In genomic region chr5:147089836-147090235, GRCm38 (mm10) we compare ENCODE assay signal across 23 mouse cellular contexts. TPM values are rescaled to one million over a fixed set of nuclear protein-coding genes. Genes with fewer than 3 reads are reported as not detected.
DNase-seq lines count a peak whose midpoint lies in the region; ATAC-seq and TF ChIP-seq lines count a peak whose summit lies in the region.
"Had no signal": no experiment of that assay in that cellular context is flagged by ENCODE, and none has a peak within 500 bp of the region (broad histone marks: within the 10 kb centered on the region; RNA-seq: fewer than 3 reads in every experiment).

No protein-coding gene starts in this region.

- H3K9me3 ChIP-seq in forebrain, postnatal 0 days (ENCODE audit: low read length) = no peaks in the 10 kb centered on the region
- no peaks in the 10 kb centered on the region for H3K9me3 ChIP-seq in forebrain, embryonic 10.5 days
- H3K9me3 ChIP-seq in embryonic facial prominence, embryonic 14.5 days (ENCODE audit: control insufficient read depth, low read length) = no peaks in the 10 kb centered on the region
- H3K9me3 ChIP-seq in limb, embryonic 14.5 days (ENCODE audit: control insufficient read depth, low read length) = no peaks in the 10 kb centered on the region
- H3K9me3 ChIP-seq in liver, postnatal 0 days (ENCODE audit: low read length) = no peaks in the 10 kb centered on the region
- H3K9me3 ChIP-seq: hindbrain, embryonic 13.5 days; liver, embryonic 15.5 days; lung, embryonic 15.5 days; midbrain, embryonic 10.5 days; midbrain, embryonic 15.5 days had no signal

- H3K4me2 ChIP-seq in forebrain, postnatal 0 days (ENCODE audit: low read depth) = no peak overlapping the region
- H3K4me2 ChIP-seq in embryonic facial prominence, embryonic 14.5 days (ENCODE audit: low read depth, low read length) = no peak overlapping the region
- no peak overlapping the region for H3K4me2 ChIP-seq in limb, embryonic 14.5 days (replicated peaks; ENCODE audit: low read depth, low read length, severe bottlenecking)
- no peak overlapping the region for H3K4me2 ChIP-seq in liver, postnatal 0 days (ENCODE audit: low read depth, low read length)
- H3K4me2 ChIP-seq: heart, embryonic 11.5 days; hindbrain, embryonic 13.5 days; liver, embryonic 15.5 days; lung, embryonic 15.5 days; midbrain, embryonic 15.5 days had no signal

- TF ChIP-seq POLR2A in limb, embryonic 14.5 days (IDR thresholded peaks at IDR 0.05; ENCODE audit: borderline replicate concordance, extremely low read depth, insufficient read depth, insufficient read length) = no peak

- peaks cover 12% of the 10 kb centered on the region for H3K4me1 ChIP-seq in forebrain, postnatal 0 days (ENCODE audit: insufficient read depth)
- no peaks in the 10 kb centered on the region for H3K4me1 ChIP-seq in forebrain, embryonic 10.5 days
- peaks cover 14% of the 10 kb centered on the region; the same call in 1 of the 2 replicates for H3K4me1 ChIP-seq in embryonic facial prominence, embryonic 14.5 days (ENCODE audit: control insufficient read depth, insufficient read depth, low read length)
- peaks cover 10% of the 10 kb centered on the region; the same call in 1 of the 2 replicates for H3K4me1 ChIP-seq in limb, embryonic 14.5 days (ENCODE audit: control insufficient read depth, insufficient read depth, low read length)
- no peaks in the 10 kb centered on the region for H3K4me1 ChIP-seq in liver, postnatal 0 days (ENCODE audit: insufficient read depth)
- H3K4me1 ChIP-seq: liver, embryonic 15.5 days; midbrain, embryonic 10.5 days; midbrain, embryonic 15.5 days had no signal

- H3K9ac ChIP-seq in forebrain, postnatal 0 days = no peak overlapping the region
- no peak overlapping the region for H3K9ac ChIP-seq in embryonic facial prominence, embryonic 14.5 days (ENCODE audit: low read depth, low read length)
- H3K9ac ChIP-seq in limb, embryonic 14.5 days (ENCODE audit: low read depth, low read length, severe bottlenecking) = no peak overlapping the region
- no peak overlapping the region for H3K9ac ChIP-seq in liver, postnatal 0 days (replicated peaks)
- H3K9ac ChIP-seq: hindbrain, embryonic 13.5 days; liver, embryonic 15.5 days; lung, embryonic 15.5 days; midbrain, embryonic 15.5 days had no signal

- DNase-seq in cerebellum, postnatal 25 days = peak; percentile 17 to 31
- no peak for DNase-seq in cerebellum, adult 11 months
- peak; percentile 41 for DNase-seq in forebrain, postnatal 0 days
- no peak for DNase-seq in forebrain, embryonic 10.5 days (ENCODE audit: extremely low spot score, low spot score)
- DNase-seq in embryonic facial prominence, embryonic 14.5 days (ENCODE audit: low spot score) = peak; percentile 36
- DNase-seq in limb, embryonic 14.5 days (ENCODE audit: low spot score) = peak; percentile 59
- DNase-seq in liver, postnatal 0 days = no peak
- no peak for DNase-seq in retina, embryonic 14.5 days (ENCODE audit: low spot score)
- DNase-seq: adrenal gland, postnatal 36 days; B cell, adult 2 months; gastrocnemius, postnatal 25 days; heart, adult 11 months; heart, postnatal 4 days; kidney, adult 8-10 months; kidney, postnatal 4 days had no signal

- no peaks in the 10 kb centered on the region for H3K27me3 ChIP-seq in forebrain, postnatal 0 days (ENCODE audit: insufficient read depth, low read length)
- no peaks in the 10 kb centered on the region for H3K27me3 ChIP-seq in forebrain, embryonic 10.5 days (ENCODE audit: poor library complexity, severe bottlenecking)
- H3K27me3 ChIP-seq in embryonic facial prominence, embryonic 14.5 days (replicated peaks; ENCODE audit: control insufficient read depth, insufficient read depth, low read length) = no peaks in the 10 kb centered on the region
- H3K27me3 ChIP-seq in limb, embryonic 14.5 days (ENCODE audit: control insufficient read depth, insufficient read depth, low read length) = no peaks in the 10 kb centered on the region
- no peaks in the 10 kb centered on the region for H3K27me3 ChIP-seq in liver, postnatal 0 days (ENCODE audit: insufficient read depth, low read length)
- H3K27me3 ChIP-seq: hindbrain, embryonic 13.5 days; liver, embryonic 15.5 days; lung, embryonic 15.5 days; midbrain, embryonic 15.5 days had no signal

- TF ChIP-seq EP300 in liver, postnatal 0 days (IDR thresholded peaks at IDR 0.05; ENCODE audit: low read depth) = no peak

- TF ChIP-seq CTCF in forebrain, postnatal 0 days (IDR thresholded peaks at IDR 0.05; ENCODE audit: low read depth) = no peak
- TF ChIP-seq CTCF in liver, postnatal 0 days (IDR thresholded peaks at IDR 0.05; ENCODE audit: low read depth) = no peak

- peak; percentile 23; the same call in 1 of the 2 replicates for ATAC-seq in forebrain, postnatal 0 days
- no peak; the same call in 1 of the 2 replicates for ATAC-seq in embryonic facial prominence, embryonic 14.5 days (ENCODE audit: low read depth)
- peak; percentile 57 for ATAC-seq in limb, embryonic 14.5 days (ENCODE audit: low FRiP score, low read depth)
- ATAC-seq in liver, postnatal 0 days = no peak
- ATAC-seq: intestine, embryonic 16.5 days; midbrain, embryonic 15.5 days had no signal

- no peaks in the 10 kb centered on the region for H3K36me3 ChIP-seq in forebrain, postnatal 0 days (ENCODE audit: insufficient read depth)
- H3K36me3 ChIP-seq in forebrain, embryonic 10.5 days (replicated peaks) = peaks cover 53% of the 10 kb centered on the region
- H3K36me3 ChIP-seq in embryonic facial prominence, embryonic 14.5 days (ENCODE audit: control insufficient read depth, insufficient read depth, low read length) = peaks cover 27% of the 10 kb centered on the region
- peaks cover 23% of the 10 kb centered on the region for H3K36me3 ChIP-seq in limb, embryonic 14.5 days (ENCODE audit: control insufficient read depth, insufficient read depth, low read length)
- peaks cover 7% of the 10 kb centered on the region; the same call in 1 of the 2 replicates for H3K36me3 ChIP-seq in liver, postnatal 0 days (replicated peaks; ENCODE audit: insufficient read depth, low read length)
- H3K36me3 ChIP-seq: lung, embryonic 15.5 days; midbrain, embryonic 15.5 days had no signal

- no peak overlapping the region for H3K4me3 ChIP-seq in forebrain, postnatal 0 days (ENCODE audit: low read depth, low read length)
- no peak overlapping the region for H3K4me3 ChIP-seq in forebrain, embryonic 10.5 days
- no peak overlapping the region for H3K4me3 ChIP-seq in embryonic facial prominence, embryonic 14.5 days (ENCODE audit: low read depth, low read length)
- H3K4me3 ChIP-seq in limb, embryonic 14.5 days (replicated peaks; ENCODE audit: low read length) = no peak overlapping the region
- no peak overlapping the region for H3K4me3 ChIP-seq in liver, postnatal 0 days (ENCODE audit: low read depth, low read length)
- H3K4me3 ChIP-seq: hindbrain, embryonic 13.5 days; liver, embryonic 15.5 days; lung, embryonic 15.5 days; midbrain, embryonic 10.5 days; midbrain, embryonic 15.5 days had no signal

- WGBS in forebrain, postnatal 0 days = 75% methylated on average over 3 of the region's 3 CpGs
- 93% methylated on average over 3 of the region's 3 CpGs for WGBS in forebrain, embryonic 10.5 days
- 57% methylated on average over 3 of the region's 3 CpGs for WGBS in embryonic facial prominence, embryonic 14.5 days
- 63% methylated on average over 3 of the region's 3 CpGs for WGBS in limb, embryonic 14.5 days
- 80% methylated on average over 3 of the region's 3 CpGs for WGBS in liver, postnatal 0 days (ENCODE audit: insufficient replicate concordance)

- H3K27ac ChIP-seq in forebrain, postnatal 0 days (ENCODE audit: low read depth, low read length) = peak overlapping the region; percentile 69
- no peak overlapping the region for H3K27ac ChIP-seq in forebrain, embryonic 10.5 days
- peak overlapping the region; percentile 59; the same call in 1 of the 2 replicates for H3K27ac ChIP-seq in embryonic facial prominence, embryonic 14.5 days (replicated peaks; ENCODE audit: low read depth, low read length)
- H3K27ac ChIP-seq in limb, embryonic 14.5 days (replicated peaks; ENCODE audit: low read depth, low read length) = no peak overlapping the region
- H3K27ac ChIP-seq in liver, postnatal 0 days (ENCODE audit: low read depth) = no peak overlapping the region
- H3K27ac ChIP-seq: hindbrain, embryonic 13.5 days; kidney, postnatal 0 days; liver, embryonic 15.5 days; lung, embryonic 15.5 days; midbrain, embryonic 10.5 days; midbrain, embryonic 15.5 days had no signal

RNA-seq across cellular contexts. Expression of gene Polr1d, which starts 13.0 kb away (rescaled TPM):
- 92.1 and 126 TPM in 2 replicates for total RNA-seq in forebrain, postnatal 0 days (2014; rRNA removed)
- 114 and 141 TPM in 2 replicates for polyA plus RNA-seq in forebrain, postnatal 0 days (2015; fragmentation: Nextera tagmentation; extraction: Ambion mirVana)
- polyA plus RNA-seq in forebrain, embryonic 10.5 days (2016; fragmentation: Nextera tagmentation; extraction: Ambion mirVana) = 129 and 132 TPM in 2 replicates
- polyA plus RNA-seq in embryonic facial prominence, embryonic 14.5 days (2014; fragmentation: Nextera tagmentation; extraction: Ambion mirVana) = 138 and 147 TPM in 2 replicates
- polyA plus RNA-seq in limb, embryonic 14.5 days (2012; rRNA removed) = 82.7 and 104 TPM in 2 replicates
- 144 and 148 TPM in 2 replicates for polyA plus RNA-seq in limb, embryonic 14.5 days (2014; fragmentation: Nextera tagmentation; extraction: Ambion mirVana)
- polyA plus RNA-seq in liver, postnatal 0 days (2015; fragmentation: Nextera tagmentation; extraction: Ambion mirVana) = 72.2 and 72.9 TPM in 2 replicates

RNA-seq across cellular contexts. Expression of gene Lnx2, which starts 13.4 kb away (rescaled TPM):
- 10.0 and 14.4 TPM in 2 replicates for total RNA-seq in forebrain, postnatal 0 days (2014; rRNA removed)
- polyA plus RNA-seq in forebrain, postnatal 0 days (2015; fragmentation: Nextera tagmentation; extraction: Ambion mirVana) = 5.6 and 6.5 TPM in 2 replicates
- polyA plus RNA-seq in forebrain, embryonic 10.5 days (2016; fragmentation: Nextera tagmentation; extraction: Ambion mirVana) = 8.6 and 9.8 TPM in 2 replicates
- 13.7 and 13.9 TPM in 2 replicates for polyA plus RNA-seq in embryonic facial prominence, embryonic 14.5 days (2014; fragmentation: Nextera tagmentation; extraction: Ambion mirVana)
- polyA plus RNA-seq in limb, embryonic 14.5 days (2012; rRNA removed) = 13.7 and 16.9 TPM in 2 replicates
- polyA plus RNA-seq in limb, embryonic 14.5 days (2014; fragmentation: Nextera tagmentation; extraction: Ambion mirVana) = 13.7 and 15.8 TPM in 2 replicates
- polyA plus RNA-seq in liver, postnatal 0 days (2015; fragmentation: Nextera tagmentation; extraction: Ambion mirVana) = 5.4 and 6.9 TPM in 2 replicates

Comparison
In these comparisons a context has a peak if more than half of its experiments do, and no peak if none do; other contexts are left out.
1. DNase-seq: peak in cerebellum, postnatal 25 days (2 of 2), forebrain, postnatal 0 days (single experiment), embryonic facial prominence, embryonic 14.5 days (single experiment) and limb, embryonic 14.5 days (single experiment); none in cerebellum, adult 11 months (single experiment), forebrain, embryonic 10.5 days (single experiment), liver, postnatal 0 days (single experiment) and retina, embryonic 14.5 days (single experiment).
2. H3K27ac ChIP-seq: peak in forebrain, postnatal 0 days (single experiment) and embryonic facial prominence, embryonic 14.5 days (single experiment); none in forebrain, embryonic 10.5 days (single experiment), limb, embryonic 14.5 days (single experiment) and liver, postnatal 0 days (single experiment).
3. ATAC-seq: peak in forebrain, postnatal 0 days (single experiment) and limb, embryonic 14.5 days (single experiment); none in embryonic facial prominence, embryonic 14.5 days (single experiment) and liver, postnatal 0 days (single experiment).